Mouse (Mus musculus): Measurements from ENCODE around the gene Xirp1.
"Not testable (repeated sequence)": the region's sequence is repeated elsewhere in the genome, so short reads cannot be mapped to it uniquely, and the experiment has no call there.

The Xirp1 gene

DNA sequence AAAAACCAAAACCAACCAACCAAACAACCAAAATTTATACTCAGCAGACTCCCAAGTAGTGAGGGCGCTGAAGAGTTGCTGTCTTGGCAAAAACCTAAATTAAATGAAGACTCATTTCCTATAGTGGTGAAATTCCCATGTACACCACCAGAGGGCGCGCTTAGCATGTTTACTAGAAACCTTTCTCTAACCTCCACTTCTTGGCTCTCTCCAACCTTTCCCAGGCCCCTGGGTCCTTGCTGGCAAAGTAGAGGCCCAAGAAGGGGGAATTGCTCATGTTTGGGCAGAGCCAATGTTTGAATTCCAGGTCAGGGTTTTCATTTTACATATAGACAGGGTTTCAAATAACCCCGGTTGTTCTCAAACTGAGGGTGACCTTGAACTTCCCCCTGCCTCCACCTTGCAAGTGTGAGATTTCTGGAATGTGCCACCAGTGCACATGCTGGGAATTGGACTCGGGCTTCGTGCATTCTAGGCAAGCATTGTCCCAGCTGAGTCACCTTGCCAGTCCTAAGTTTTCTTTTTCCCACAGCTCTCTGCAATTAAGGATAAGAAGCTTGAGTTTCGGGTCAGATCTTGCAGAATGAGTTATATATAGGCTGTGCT, 3.0 kb downstream of the Xirp1 start:
- peak in 1 of 2 experiments; percentile 84 for DNase-seq (ENCODE audit: low spot score in 2 of 2)

GRCm38 (mm10) chr9:120016956-120017355, 6.4 kb downstream of the Xirp1 start:
- DNase-seq (ENCODE audit: low spot score in 2 of 2): no peak

- DNase-seq (ENCODE audit: low spot score in 2 of 2): no peak
Observed at GRCm38 (mm10) chr9:120014828-120015227, 8.6 kb downstream of the Xirp1 start.

GRCm38 (mm10) chr9:120013251-120013820, 10.1 kb downstream of the Xirp1 start:
- DNase-seq (ENCODE audit: low spot score in 2 of 2): no peak

DNA sequence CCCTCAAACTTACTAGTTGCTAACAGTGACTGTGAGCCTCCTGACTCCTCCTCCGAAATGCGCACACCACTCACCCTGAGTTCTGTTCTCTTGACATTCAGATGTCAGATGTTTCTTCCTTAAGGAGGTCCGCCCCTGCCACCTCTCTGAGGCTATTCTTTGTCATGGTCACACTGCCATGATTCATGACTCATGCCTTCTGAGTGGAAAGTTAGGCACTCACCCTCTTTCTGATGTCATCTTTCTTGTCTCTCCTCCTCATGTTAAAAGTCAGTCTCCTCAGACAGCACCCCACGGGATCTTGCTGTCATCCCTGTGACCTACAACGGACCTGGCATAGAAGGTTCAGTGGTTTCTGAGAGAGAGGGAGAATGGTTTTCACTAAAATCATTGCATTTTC, 10.6 kb downstream of the Xirp1 start:
- peak in 1 of 2 experiments; percentile 40 for DNase-seq (ENCODE audit: low spot score in 2 of 2)

- not testable (repeated sequence) for DNase-seq (ENCODE audit: low spot score in 2 of 2)
Observed at GRCm38 (mm10) chr9:120012161-120012560, 11.2 kb downstream of the Xirp1 start.

- DNase-seq (ENCODE audit: low spot score in 2 of 2): peak; percentile 73 to 78
Observed at GRCm38 (mm10) chr9:120011533-120011932, 11.9 kb downstream of the Xirp1 start.

- peak; percentile 91 to 97 for DNase-seq (ENCODE audit: low spot score in 2 of 2)
Observed at GRCm38 (mm10) chr9:120010781-120011511, 12.5 kb downstream of the Xirp1 start.

- no peak for DNase-seq (ENCODE audit: low spot score in 2 of 2)
Observed at GRCm38 (mm10) chr9:120009871-120010270, 13.5 kb downstream of the Xirp1 start.

- no peak for DNase-seq (ENCODE audit: low spot score in 2 of 2)
Observed at GRCm38 (mm10) chr9:120009226-120009841, 14.1 kb downstream of the Xirp1 start.

- DNase-seq (ENCODE audit: low spot score in 2 of 2): no peak
Observed at GRCm38 (mm10) chr9:120007833-120008232, 15.6 kb downstream of the Xirp1 start.

GRCm38 (mm10) chr9:120005936-120006335, 17.5 kb downstream of the Xirp1 start:
- DNase-seq (ENCODE audit: low spot score in 2 of 2): no peak

- no peak for DNase-seq (ENCODE audit: low spot score in 2 of 2)
Observed at GRCm38 (mm10) chr9:120002893-120003292, 20.5 kb downstream of the Xirp1 start.

DNA sequence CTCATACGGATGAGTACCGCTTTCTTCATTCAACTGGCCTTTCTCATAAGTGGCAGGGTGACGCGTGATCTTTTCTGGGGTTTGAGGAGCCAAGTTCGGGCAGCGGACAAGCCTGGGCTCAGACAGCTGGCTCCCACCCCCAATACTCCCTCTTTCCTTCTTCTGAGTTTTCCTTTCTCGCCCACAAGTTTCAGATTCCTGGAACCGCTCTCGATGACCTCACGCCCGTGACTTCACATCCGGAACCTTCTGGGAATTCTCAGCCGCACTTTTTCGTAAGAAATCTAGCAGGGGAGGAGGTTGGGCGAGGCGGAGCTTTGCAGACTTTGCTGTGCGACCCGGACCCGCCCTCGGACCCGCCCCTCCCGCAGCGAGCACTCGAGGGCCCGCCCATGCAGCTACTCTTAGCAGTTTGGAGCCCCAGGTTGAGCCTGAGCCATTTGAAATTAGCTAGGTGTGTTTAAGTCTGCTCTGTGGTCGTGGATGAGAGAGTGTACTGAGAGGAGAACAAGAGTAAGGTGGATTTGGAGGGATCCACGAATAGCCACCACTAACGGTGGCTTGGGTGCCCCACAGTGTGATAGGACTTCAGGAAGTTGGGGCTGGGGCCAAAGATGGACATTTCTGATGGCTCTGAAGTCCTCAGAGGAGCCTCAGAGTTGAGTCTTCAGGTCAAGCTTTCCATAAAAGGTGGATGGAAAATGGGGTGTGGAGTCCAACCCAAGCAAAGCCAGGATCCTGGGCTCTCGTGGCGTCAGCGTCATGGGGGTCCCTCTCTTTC, 21.3 kb downstream of the Xirp1 start:
- DNase-seq (ENCODE audit: low spot score in 2 of 2): peak in 1 of 2 experiments; percentile 74

- no peak for DNase-seq (ENCODE audit: low spot score in 2 of 2)
Observed at GRCm38 (mm10) chr9:120000761-120001160, 22.6 kb downstream of the Xirp1 start.

- no peak for DNase-seq (ENCODE audit: low spot score in 2 of 2)
Observed at GRCm38 (mm10) chr9:119999636-120000035, 23.8 kb downstream of the Xirp1 start.

DNA sequence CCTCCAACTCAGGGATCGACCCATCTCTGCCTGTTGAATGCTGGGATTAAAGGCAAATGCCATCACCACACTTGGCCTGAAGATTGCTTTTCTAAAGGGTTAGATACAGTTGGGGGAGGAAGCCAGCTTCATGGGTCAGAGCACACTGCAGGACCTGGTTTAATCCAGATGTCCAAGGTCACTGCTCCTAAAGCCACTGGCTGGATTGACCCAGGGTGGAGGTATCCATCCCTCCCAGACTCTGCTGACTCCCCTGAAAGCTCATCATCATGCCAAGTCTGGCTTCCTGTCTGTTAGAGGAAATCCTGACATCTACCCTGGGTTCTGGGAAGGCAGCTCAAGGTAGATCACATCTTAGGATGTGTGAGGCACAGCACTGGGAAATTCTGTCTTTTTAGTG, 24.6 kb downstream of the Xirp1 start:
- no peak for DNase-seq (ENCODE audit: low spot score in 2 of 2)

- DNase-seq (ENCODE audit: low spot score in 2 of 2): no peak
Observed at GRCm38 (mm10) chr9:119996080-119996479, 27.3 kb downstream of the Xirp1 start.

DNA sequence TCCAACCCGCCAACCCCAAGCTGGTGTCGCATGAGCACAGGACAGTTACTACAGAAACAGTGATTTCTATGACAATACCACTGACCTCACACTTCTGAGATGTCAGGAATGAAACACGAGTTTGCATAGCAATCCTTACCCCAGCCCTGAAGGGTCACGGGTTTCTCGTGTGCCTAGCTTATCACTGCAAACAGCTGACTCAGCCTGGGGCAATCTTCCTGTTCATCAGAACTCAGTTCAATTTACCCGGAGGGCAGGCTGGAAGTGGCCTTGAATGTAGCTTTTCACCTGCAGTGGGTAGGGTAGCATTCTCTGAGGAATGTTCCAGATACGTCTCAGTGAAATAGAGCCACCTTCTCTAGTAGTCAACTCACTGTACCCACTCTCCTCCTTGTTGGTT, 29.2 kb downstream of the Xirp1 start:
- DNase-seq (ENCODE audit: low spot score in 2 of 2): no peak

DNA sequence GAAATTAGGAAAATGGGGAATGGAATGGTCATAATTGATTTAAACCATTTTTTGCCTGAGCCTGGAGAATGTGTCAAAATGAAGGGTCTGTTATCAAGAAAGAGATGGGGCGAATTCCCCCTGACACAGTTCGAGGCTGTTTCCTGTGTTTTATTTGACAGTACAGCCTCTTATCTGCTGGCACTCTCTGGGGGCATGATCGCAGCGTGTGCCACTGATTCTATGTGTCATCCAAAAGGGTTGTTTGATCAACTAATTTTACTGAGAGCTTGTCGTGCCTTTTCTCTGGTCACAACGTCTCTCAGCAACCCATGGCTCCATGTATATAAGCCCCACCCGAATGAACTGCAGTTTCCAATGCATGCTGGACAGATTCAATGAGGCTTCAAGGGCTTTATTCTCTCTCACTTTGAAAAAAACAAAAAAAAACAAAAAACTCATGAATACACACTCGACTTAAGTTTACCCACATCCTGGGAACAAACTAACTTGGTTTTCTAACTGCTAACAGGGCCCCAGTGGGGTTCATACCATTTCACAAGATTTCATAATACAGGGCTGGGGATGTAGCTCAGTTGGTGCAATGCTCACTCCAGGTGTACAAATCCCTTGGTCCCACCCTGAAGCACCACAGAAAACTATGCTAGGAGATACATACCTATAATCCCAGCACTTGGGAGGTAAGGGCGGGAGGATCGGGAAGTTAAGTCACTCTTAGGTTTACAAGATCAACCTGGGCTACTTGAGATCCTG, 30.1 kb downstream of the Xirp1 start:
- DNase-seq (ENCODE audit: low spot score in 2 of 2): no peak

DNA sequence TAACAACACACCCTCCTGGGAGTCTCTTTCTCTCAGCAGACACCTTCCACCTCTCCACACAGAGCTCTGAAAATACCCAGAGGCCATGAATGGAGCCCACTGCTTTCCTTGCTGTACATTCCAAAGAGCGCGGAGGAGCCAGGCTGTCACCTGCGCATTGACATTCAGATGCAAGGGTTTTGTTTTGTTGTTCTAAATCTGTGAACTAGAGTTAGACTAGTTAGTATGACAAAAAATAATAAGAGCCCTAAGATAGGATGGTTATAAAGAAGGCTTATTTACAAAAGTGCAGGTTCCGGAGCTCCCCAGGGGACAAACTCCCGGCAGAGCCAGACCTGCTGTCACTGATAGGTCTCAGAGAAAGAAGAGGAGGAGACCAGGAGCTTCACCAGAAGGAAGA, 32.1 kb downstream of the Xirp1 start:
- DNase-seq (ENCODE audit: low spot score in 2 of 2): no peak
